Mouse (Mus musculus): Measurements from ENCODE around the gene Ikzf3.

DNA sequence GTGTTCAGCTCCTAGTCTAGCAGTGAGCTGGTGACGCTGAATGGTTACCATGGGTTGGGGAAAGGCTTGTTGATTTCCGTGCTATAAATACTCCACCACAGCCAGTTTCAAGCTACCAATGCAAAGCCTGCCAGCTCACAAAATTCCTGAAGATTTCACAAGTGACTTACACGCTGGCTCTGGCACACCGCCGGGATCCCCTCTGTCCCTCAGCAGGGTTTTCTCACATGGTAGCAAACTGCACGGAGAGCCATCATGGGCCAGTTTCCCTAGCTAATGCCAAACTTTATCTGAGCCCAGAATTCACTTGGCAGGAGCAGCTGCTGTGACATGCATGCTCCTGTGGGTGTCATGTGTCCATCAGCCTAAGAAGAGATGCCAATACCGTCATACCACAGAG lies 36.4 kb downstream of the Ikzf3 start:
- TF ChIP-seq POLR2A (IDR thresholded peaks at IDR 0.05; ENCODE audit: borderline replicate concordance, extremely low read depth, low read depth, low read length) (no peak), CTCF (IDR thresholded peaks at IDR 0.05; ENCODE audit: insufficient read depth, low read length) (no peak)

Measured in lung, adult 2 months (tissue).